Mouse (Mus musculus): ENCODE data around the gene BC017158. TPM values are rescaled to one million over a fixed set of nuclear protein-coding genes. Genes with fewer than 3 reads are reported as not detected.

Gene BC017158
- total RNA-seq, 2 experiments from 2014 or later, result 50.8 to 95.0 TPM

DNA sequence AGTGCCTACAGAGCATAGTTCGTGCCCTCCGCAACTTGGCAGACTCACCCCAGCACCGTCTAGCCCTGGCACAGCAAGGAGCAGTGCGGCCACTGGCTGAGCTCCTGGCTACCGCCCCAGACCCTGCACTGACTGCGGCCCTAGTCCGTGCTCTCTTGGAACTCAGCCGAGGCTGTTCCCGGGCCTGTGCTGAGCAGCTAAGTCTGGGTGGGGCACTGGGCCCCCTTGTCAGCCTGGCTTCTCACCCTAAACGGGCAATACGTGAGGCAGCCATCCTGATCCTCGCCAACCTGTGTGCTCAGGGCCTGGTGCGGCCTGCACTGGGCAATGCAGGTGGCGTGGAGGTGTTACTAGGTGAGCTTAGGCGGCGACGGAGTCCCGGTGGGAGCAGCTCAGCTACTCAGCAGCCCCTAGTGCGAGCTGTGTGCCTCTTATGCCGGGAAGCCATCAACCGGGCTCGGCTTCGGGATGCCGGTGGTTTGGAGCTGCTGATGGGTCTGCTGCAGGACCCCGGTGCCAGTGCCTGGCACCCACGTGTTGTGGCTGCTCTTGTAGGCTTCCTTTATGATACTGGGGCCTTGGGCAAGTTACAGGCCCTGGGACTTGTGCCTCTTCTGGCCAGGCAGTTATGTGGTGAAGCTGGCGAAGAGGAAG lies 57.7 kb downstream of the BC017158 start:
- ATAC-seq (replicated peaks; ENCODE audit: low FRiP score, low TSS enrichment, poor library complexity, severe bottlenecking), result no peak

DNA sequence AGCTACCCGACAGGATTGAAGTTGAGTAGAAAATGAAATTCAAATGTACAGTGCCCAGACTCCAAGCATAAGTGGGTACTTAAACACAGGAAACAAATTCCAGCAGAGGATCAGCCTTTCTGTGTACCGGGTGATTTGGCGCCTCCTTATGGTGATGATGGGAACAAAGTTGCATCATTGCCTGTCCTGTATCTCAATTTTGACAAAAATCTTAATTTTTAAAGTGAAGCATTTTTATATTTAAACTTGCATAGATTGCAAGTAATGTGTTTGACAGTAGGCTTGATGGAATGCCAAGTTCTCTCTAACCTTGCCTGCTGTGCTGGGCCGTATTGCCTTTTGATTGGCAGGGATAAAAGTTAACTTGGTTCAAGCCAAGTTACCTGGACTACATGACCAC lies 59.0 kb downstream of the BC017158 start:
- no peak for ATAC-seq (replicated peaks; ENCODE audit: low FRiP score, low TSS enrichment, poor library complexity, severe bottlenecking)

DNA sequence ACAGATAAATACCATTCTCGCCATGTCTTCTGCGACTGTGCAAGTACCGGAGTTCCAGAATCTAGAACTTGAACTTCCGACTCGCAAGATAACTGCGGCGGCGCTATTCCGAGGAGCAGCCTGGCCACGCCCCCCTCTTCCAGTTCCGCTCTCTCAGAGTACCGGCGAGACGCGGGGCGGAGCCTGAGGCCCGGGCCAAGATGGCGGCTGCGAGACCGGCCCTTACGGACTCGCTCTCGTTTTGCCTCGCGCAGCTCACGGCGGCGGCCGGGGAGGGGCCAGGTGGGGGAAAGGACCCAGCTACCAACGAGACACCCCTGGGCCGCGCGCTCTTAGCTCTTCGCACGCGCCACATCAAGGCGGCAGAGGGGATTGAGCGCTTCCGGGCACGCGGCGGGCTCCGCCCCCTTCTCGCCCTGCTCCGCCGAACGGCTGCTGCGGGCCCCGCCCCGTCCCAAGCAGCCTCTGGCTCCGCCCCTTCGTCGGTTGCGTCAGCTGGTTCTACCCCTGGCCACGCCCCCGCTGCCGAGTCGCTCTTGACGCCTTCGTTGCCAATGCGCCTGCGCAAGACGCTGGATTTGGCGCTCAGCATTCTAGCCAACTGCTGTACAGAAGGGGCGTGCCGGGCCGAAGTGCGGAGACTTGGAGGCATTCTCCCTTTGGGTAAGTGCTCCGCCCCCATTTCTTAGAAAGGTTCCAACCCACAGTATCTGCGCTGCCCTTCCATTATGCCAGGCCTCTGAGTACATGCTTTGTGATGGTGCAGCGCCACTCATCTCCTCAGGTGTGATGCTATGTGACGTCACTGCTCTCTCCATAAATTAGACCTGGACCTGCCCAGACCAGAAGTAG lies 59.8 kb downstream of the BC017158 start, which contains the start of gene 9130023H24Rik:
TSS of gene 9130023H24Rik (minus strand) at position 105 of the 852 bp plus-strand sequence.
- ATAC-seq (replicated peaks; ENCODE audit: low FRiP score, low TSS enrichment, poor library complexity, severe bottlenecking), result peak; percentile 86

DNA sequence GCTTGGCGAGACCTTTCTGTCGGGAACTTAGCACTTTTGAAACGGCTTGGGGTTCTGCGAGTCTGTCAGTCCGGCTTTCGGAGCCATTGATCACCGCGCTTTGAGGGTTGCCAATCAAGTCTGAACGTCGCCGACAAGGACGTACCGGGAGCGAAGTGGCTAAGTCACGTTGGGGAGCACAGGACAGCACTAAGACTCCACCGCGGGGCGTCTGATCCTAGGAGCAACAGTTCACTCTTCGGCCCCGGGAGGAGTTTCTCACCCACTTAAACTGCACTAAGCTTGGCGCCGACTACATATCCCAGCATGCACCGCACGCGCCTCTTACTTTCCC lies 60.4 kb downstream of the BC017158 start:
- ATAC-seq (replicated peaks; ENCODE audit: low FRiP score, low TSS enrichment, poor library complexity, severe bottlenecking), result no peak

DNA sequence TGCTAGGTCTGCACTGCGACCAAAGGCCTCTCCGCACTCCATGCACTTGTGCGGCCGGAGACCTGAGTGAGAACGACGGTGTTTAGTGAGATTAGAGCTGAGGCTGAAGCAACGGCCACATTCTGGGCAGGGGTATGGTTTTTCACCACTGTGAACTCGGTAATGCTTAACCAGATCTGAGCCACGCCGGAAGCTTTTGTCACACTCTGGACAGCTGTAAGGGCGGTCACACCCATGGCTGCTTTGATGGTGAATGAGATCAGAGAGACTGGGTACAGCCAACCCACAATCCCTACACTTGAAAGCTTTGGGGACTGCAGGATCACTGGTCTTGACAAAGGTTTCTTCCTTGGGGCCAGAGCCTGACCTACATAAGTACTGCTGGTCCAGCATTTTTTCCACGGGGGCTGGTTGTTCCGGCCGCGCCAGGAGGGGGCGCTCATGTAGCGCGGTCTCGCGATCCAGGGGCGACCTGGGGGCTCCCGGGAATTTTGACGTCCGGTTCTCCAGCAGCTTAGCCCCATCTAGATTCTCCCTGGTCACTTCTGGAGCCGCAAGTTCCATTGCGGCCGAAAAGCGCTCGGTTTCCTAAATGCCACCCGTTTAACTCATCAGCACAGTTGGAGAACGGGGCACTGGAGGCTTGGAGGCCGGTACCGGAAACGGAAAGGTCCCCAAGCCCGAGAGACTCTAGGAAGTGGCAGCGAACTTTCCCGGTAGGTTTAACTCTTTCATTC lies 60.9 kb downstream of the BC017158 start, which contains the start of gene Armc5:
TSS of gene Armc5 (plus strand) at position 487 of the 737 bp plus-strand sequence.
- ATAC-seq (replicated peaks; ENCODE audit: low FRiP score, low TSS enrichment, poor library complexity, severe bottlenecking), result peak; percentile 31

DNA sequence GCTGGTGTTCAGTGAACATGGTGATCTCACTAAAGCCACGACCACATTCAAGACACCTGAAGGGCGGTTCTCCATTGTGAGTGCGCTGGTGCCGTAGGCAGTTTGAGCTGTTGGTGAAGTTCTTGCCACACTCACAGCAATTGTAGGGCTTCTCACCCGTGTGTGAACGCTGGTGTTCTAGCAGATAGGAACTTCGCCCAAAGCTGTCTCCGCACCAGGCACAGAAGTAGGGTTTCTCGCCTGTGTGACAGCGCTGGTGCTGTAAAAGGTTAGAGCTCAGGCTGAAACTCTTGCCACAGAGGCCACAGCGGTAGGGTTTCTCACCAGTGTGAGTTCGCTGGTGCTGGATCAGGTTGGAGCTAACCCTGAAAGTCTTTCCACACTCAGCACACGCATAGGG lies 61.5 kb downstream of the BC017158 start:
- no peak for ATAC-seq (replicated peaks; ENCODE audit: low FRiP score, low TSS enrichment, poor library complexity, severe bottlenecking)

DNA sequence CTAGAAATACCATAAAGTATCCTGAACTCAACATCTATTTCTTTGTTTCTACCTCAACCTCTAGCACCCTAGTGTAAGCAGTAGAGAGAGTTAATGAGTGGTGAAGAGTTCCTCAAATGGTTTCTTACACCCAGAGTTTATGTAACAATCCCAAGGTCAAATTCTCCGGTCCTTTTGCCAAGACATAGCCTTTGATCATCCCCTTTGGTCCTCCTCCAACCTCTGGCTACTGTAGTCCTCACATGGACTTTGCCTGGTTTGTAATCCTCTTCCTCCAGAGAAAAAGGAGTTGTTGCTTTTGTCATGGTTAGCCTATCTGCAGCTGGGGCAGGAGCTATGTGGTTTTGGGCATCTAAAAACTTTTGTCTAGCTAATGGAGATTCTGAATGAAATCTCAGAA lies 62.5 kb downstream of the BC017158 start:
- no peak for ATAC-seq (replicated peaks; ENCODE audit: low FRiP score, low TSS enrichment, poor library complexity, severe bottlenecking)

DNA sequence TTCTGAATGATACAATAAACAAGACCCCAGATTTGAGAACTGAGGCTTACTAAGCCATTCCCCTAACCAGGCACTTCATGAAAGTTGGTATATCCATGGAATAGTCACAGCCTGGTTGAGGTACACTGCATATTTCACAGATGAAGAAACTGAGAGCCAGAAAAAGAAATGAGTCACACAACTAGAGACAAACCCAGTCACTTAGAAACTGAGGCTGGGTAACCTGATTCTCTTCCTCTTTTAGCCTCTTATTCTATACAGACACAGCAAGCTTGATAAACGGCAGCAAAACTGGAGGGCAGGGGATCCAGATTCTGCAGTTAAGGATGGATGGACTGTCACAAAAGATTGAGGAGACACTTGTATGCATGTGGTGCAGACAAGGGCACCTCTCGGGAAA lies 63.2 kb downstream of the BC017158 start:
- ATAC-seq (replicated peaks; ENCODE audit: low FRiP score, low TSS enrichment, poor library complexity, severe bottlenecking), result no peak

DNA sequence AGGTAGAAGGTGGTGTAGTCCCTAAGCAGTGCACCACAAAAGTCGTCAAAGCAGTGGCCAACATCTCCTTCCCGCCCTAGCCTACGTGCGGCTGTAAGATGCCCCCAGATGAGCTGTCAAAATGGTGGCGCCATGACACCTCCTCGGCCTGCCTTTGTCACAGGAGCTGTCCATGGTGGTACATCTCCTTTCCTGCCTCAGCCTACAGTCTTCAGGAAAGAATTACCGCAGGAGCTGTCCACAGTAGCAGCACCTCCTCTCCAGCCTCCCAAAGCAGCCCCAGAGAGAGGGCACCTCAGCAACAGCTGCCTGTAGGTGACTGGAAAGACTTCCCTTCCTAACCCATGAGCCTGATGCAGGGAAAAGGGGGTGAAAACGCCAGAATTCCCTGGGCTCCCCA lies 66.2 kb downstream of the BC017158 start:
- peak; percentile 69; the same call in 1 of the 2 replicates for ATAC-seq (replicated peaks; ENCODE audit: low FRiP score, low TSS enrichment, poor library complexity, severe bottlenecking)

Other genes with a start within 250 kb of the BC017158 start
- gene Itgam, start 235.5 kb downstream of the BC017158 start, total RNA-seq (2014; fragmentation: Nextera tagmentation), result 3.2 TPM in 1 of 2 replicates, not detected in the other
- gene Itgam, start 235.5 kb downstream of the BC017158 start, total RNA-seq (2017), result 0.95 and 2.3 TPM in 2 replicates
- not detected in 2 replicates for gene Gm49368, start 235.5 kb downstream of the BC017158 start, total RNA-seq (2014; fragmentation: Nextera tagmentation)
- gene Gm49368, start 235.5 kb downstream of the BC017158 start, total RNA-seq (2017), result not detected in 2 replicates
- gene Itgax, start 168.6 kb downstream of the BC017158 start, total RNA-seq (2014; fragmentation: Nextera tagmentation), result 0.92 TPM in 1 of 2 replicates, not detected in the other
- 0.46 and 2.7 TPM in 2 replicates for gene Itgax, start 168.6 kb downstream of the BC017158 start, total RNA-seq (2017)
- gene Itgad, start 143.8 kb downstream of the BC017158 start, total RNA-seq (2014; fragmentation: Nextera tagmentation), result 0.11 TPM in 1 of 2 replicates, not detected in the other
- not detected in 2 replicates for gene Itgad, start 143.8 kb downstream of the BC017158 start, total RNA-seq (2017)
- gene Cox6a2, start 91.8 kb downstream of the BC017158 start, total RNA-seq (2014; fragmentation: Nextera tagmentation), result 2.8 TPM in 1 of 2 replicates, not detected in the other
- not detected in 2 replicates for gene Cox6a2, start 91.8 kb downstream of the BC017158 start, total RNA-seq (2017)
- gene Armc5, start 60.8 kb downstream of the BC017158 start, total RNA-seq (2014; fragmentation: Nextera tagmentation), result 15.3 and 18.1 TPM in 2 replicates
- gene Armc5, start 60.8 kb downstream of the BC017158 start, total RNA-seq (2017), result 9.2 and 9.8 TPM in 2 replicates
- gene 9130023H24Rik, start 60.1 kb downstream of the BC017158 start, total RNA-seq (2014; fragmentation: Nextera tagmentation), result 2.1 and 3.8 TPM in 2 replicates
- gene 9130023H24Rik, start 60.1 kb downstream of the BC017158 start, total RNA-seq (2017), result 2.2 and 4.8 TPM in 2 replicates
- gene Tgfb1i1, start 51.4 kb downstream of the BC017158 start, total RNA-seq (2014; fragmentation: Nextera tagmentation), result 2.2 TPM in 1 of 2 replicates, not detected in the other
- gene Tgfb1i1, start 51.4 kb downstream of the BC017158 start, total RNA-seq (2017), result 0.27 and 1.3 TPM in 2 replicates
- gene Slc5a2, start 32.5 kb downstream of the BC017158 start, total RNA-seq (2014; fragmentation: Nextera tagmentation), result 0.81 and 1.1 TPM in 2 replicates
- gene Slc5a2, start 32.5 kb downstream of the BC017158 start, total RNA-seq (2017), result 0.65 and 1.5 TPM in 2 replicates
- 152 and 177 TPM in 2 replicates for gene Rgs10, start 120.6 kb upstream of the BC017158 start, total RNA-seq (2014; fragmentation: Nextera tagmentation)
- 119 and 210 TPM in 2 replicates for gene Rgs10, start 120.6 kb upstream of the BC017158 start, total RNA-seq (2017)
- gene Tial1, start 163.5 kb upstream of the BC017158 start, total RNA-seq (2014; fragmentation: Nextera tagmentation), result 189 and 238 TPM in 2 replicates
- 50.6 and 67.8 TPM in 2 replicates for gene Tial1, start 163.5 kb upstream of the BC017158 start, total RNA-seq (2017)
- gene Bag3, start 225.4 kb upstream of the BC017158 start, total RNA-seq (2014; fragmentation: Nextera tagmentation), result 11.0 and 12.7 TPM in 2 replicates
- gene Bag3, start 225.4 kb upstream of the BC017158 start, total RNA-seq (2017), result 6.5 and 14.2 TPM in 2 replicates